Mouse (Mus musculus) G1E (cell line): ENCODE measurements around the gene Dusp22. TPM values are rescaled to one million over a fixed set of nuclear protein-coding genes. Genes with fewer than 3 reads are reported as not detected.

ENCODE experiments used
- ATAC-seq: 2 replicates; pipeline ENCODE4 v1.8.0; 2016; ENCODE audit warnings: mild to moderate bottlenecking; ENCODE audit not compliant: insufficient number of reproducible peaks, poor library complexity, low FRiP score, severe bottlenecking; ENCODE audit errors: extremely low read depth
- DNase-seq: peaks from one replicate; pipeline ENCODE4 v3.0.0; 2012; ENCODE audit warnings: low spot score
- H3K27me3 ChIP-seq: 2 replicates; pipeline ENCODE4 v1.6.1; 2012; ENCODE audit warnings: mild to moderate bottlenecking, low read length, inconsistent platforms; ENCODE audit not compliant: insufficient read depth
- H3K36me3 ChIP-seq: replicated peaks from 2 replicates; pipeline ENCODE3; 2012; ENCODE audit warnings: mild to moderate bottlenecking, inconsistent platforms
- H3K4me1 ChIP-seq: 2 replicates; pipeline ENCODE4 v1.6.1; 2012; ENCODE audit warnings: low read depth, low read length, inconsistent platforms, mixed read lengths; ENCODE audit not compliant: insufficient read depth
- H3K4me3 ChIP-seq: 2 replicates; pipeline ENCODE4 v1.5.1; 2012; ENCODE audit warnings: low read depth, mild to moderate bottlenecking, inconsistent platforms, low read length, moderate library complexity, mixed read lengths
- H3K9me3 ChIP-seq: replicated peaks from 2 replicates; pipeline ENCODE4 v1.6.1; 2012; ENCODE audit warnings: inconsistent platforms
- CTCF ChIP-seq: IDR thresholded peaks from 2 replicates; pipeline ENCODE4 v1.5.1; 2012; ENCODE audit warnings: low read depth, low read length, inconsistent platforms, mixed read lengths
- GATA1 ChIP-seq: IDR thresholded peaks from 2 replicates; pipeline ENCODE4 v1.6.1; 2012; ENCODE audit warnings: borderline replicate concordance, low read length, inconsistent platforms, mixed read lengths
- GATA2 ChIP-seq: IDR thresholded peaks from 2 replicates; pipeline ENCODE4 v1.6.1; 2012; ENCODE audit warnings: low read depth, low read length, inconsistent platforms, borderline replicate concordance
- POLR2AphosphoS5 ChIP-seq: IDR thresholded peaks from 2 replicates; pipeline ENCODE4 v1.6.1; 2012; ENCODE audit warnings: low read depth, low read length, inconsistent platforms; ENCODE audit not compliant: insufficient replicate concordance
- TAL1 ChIP-seq: conservative IDR thresholded peaks from 2 replicates; pipeline ENCODE4 v1.6.1; 2012; ENCODE audit warnings: low read depth, low read length, inconsistent platforms, mixed read lengths
- polyA plus RNA-seq: library from polyadenylated mRNA; stranded (reverse); fragments of >175 nt; gene quantifications from 2 replicates; pipeline ENCODE4 v1.2.3, GENCODE M21; 2012
- total RNA-seq, 2 experiments: library from RNA; stranded (forward) in 1 of 2; stranded (reverse) in 1 of 2; fragments of 200-1000 nt in 1 of 2; fragments of >200 nt in 1 of 2; fragmentation: Nextera tagmentation in 1 of 2; gene quantifications; 2 replicates each; pipeline ENCODE4 v1.2.3; 2014 to 2017

Dusp22 gene
- not detected in 2 replicates for total RNA-seq (2014; fragmentation: Nextera tagmentation)
- 0.27 TPM in 1 of 2 replicates, not detected in the other for total RNA-seq (2017)
- not detected in 2 replicates for polyA plus RNA-seq

GRCm38 (mm10) chr13:30659613-30660505, at the start of gene Dusp22:
TSS of gene Dusp22 (plus strand) at chr13:30659999.
- Histone ChIP-seq H3K27me3 (peaks cover 3% of the 10 kb centered on the region), H3K4me1 (no peaks in the 10 kb centered on the region), H3K9me3 (no peaks in the 10 kb centered on the region), H3K36me3 (no peaks in the 10 kb centered on the region), H3K4me3 (no peak within 1 kb of the TSS)
- no peak for TF ChIP-seq GATA2
- TF ChIP-seq GATA1: no peak
- no peak for TF ChIP-seq TAL1
- no peak for TF ChIP-seq CTCF
- TF ChIP-seq POLR2AphosphoS5: no peak
- DNase-seq (no peak), ATAC-seq (no peak)

GRCm38 (mm10) chr13:30612079-30612794, 47.6 kb upstream of the Dusp22 start:
- no peak overlapping the region for H3K4me3 ChIP-seq
- TF ChIP-seq POLR2AphosphoS5: no peak
- no peak for TF ChIP-seq GATA1
- no peak for TF ChIP-seq CTCF
- no peaks in the 10 kb centered on the region for H3K4me1 ChIP-seq
- ATAC-seq (no peak), DNase-seq (no peak)
- peaks cover 4% of the 10 kb centered on the region; the same call in 1 of the 2 replicates for H3K27me3 ChIP-seq
- H3K9me3 ChIP-seq: no peaks in the 10 kb centered on the region
- no peaks in the 10 kb centered on the region for H3K36me3 ChIP-seq

GRCm38 (mm10) chr13:30619684-30620083, 40.1 kb upstream of the Dusp22 start:
- H3K36me3 ChIP-seq: no peaks in the 10 kb centered on the region
- H3K27me3 ChIP-seq: no peaks in the 10 kb centered on the region; the same call in 1 of the 2 replicates
- no peaks in the 10 kb centered on the region for H3K4me1 ChIP-seq
- ATAC-seq (no peak), DNase-seq (no peak)
- H3K9me3 ChIP-seq: no peaks in the 10 kb centered on the region
- no peak overlapping the region for H3K4me3 ChIP-seq
- TF ChIP-seq GATA1: no peak
- TF ChIP-seq GATA2: no peak
- TF ChIP-seq TAL1: no peak
- no peak for TF ChIP-seq POLR2AphosphoS5
- no peak for TF ChIP-seq CTCF

- TF ChIP-seq TAL1 (no peak), GATA2 (no peak), POLR2AphosphoS5 (no peak), GATA1 (no peak), CTCF (no peak)
- no peaks in the 10 kb centered on the region for H3K36me3 ChIP-seq
- H3K4me3 ChIP-seq: no peak overlapping the region
- no peak for ATAC-seq
- no peak for DNase-seq
- H3K9me3 ChIP-seq: no peaks in the 10 kb centered on the region
- H3K27me3 ChIP-seq: peaks cover 5% of the 10 kb centered on the region
- H3K4me1 ChIP-seq: no peaks in the 10 kb centered on the region
Measured at GRCm38 (mm10) chr13:30628195-30629048, 31.4 kb upstream of the Dusp22 start.

GRCm38 (mm10) chr13:30629794-30630410, 29.9 kb upstream of the Dusp22 start:
- H3K27me3 ChIP-seq: peaks cover 8% of the 10 kb centered on the region
- no peak overlapping the region for H3K4me3 ChIP-seq
- H3K36me3 ChIP-seq: no peaks in the 10 kb centered on the region
- ATAC-seq (no peak), DNase-seq (no peak)
- no peaks in the 10 kb centered on the region for H3K9me3 ChIP-seq
- H3K4me1 ChIP-seq: no peaks in the 10 kb centered on the region
- TF ChIP-seq GATA1 (no peak), GATA2 (no peak), POLR2AphosphoS5 (no peak), TAL1 (no peak), CTCF (no peak)

- Histone ChIP-seq H3K36me3 (no peaks in the 10 kb centered on the region), H3K4me3 (no peak overlapping the region), H3K9me3 (no peaks in the 10 kb centered on the region), H3K4me1 (no peaks in the 10 kb centered on the region), H3K27me3 (peaks cover 5% of the 10 kb centered on the region; the same call in 1 of the 2 replicates)
- TF ChIP-seq GATA2: no peak
- TF ChIP-seq TAL1: no peak
- TF ChIP-seq POLR2AphosphoS5: no peak
- no peak for TF ChIP-seq GATA1
- no peak for TF ChIP-seq CTCF
- no peak for ATAC-seq
- no peak for DNase-seq
Measured at GRCm38 (mm10) chr13:30632998-30633397, 26.8 kb upstream of the Dusp22 start.
